Mouse (Mus musculus) liver, adult 2 months (tissue): ENCODE data around the gene Zdhhc14.

Source experiments
- CTCF ChIP-seq: fragments of 200-500 bp; IDR thresholded peaks from 2 replicates; pipeline ENCODE4 v1.5.1; 2011; ENCODE audit warnings: low read depth, low read length, control low read depth
- POLR2A ChIP-seq: fragments of 200-500 bp; IDR thresholded peaks from 2 replicates; pipeline ENCODE4 v1.6.1; 2011; ENCODE audit warnings: low read length, control low read depth; ENCODE audit not compliant: insufficient read depth; ENCODE audit errors: extremely low read depth

- TF ChIP-seq CTCF: no peak
- no peak for TF ChIP-seq POLR2A
These were observed 8.9 kb upstream of the Zdhhc14 start for GRCm38 (mm10) chr17:5483456-5483855.
